Mouse (Mus musculus): ENCODE results near the gene Pxmp2. TPM values are rescaled to one million over a fixed set of nuclear protein-coding genes. Genes with fewer than 3 reads are reported as not detected.

Gene Pxmp2
- polyA plus RNA-seq, 1 experiment from 2014 or later: 16.6 TPM

GRCm38 (mm10) chr5:110230780-110231461 lies 55.1 kb downstream of the Pxmp2 start, which contains the start of gene Ankle2:
Ankle2 (plus strand) TSS chr5:110231004.
- Histone ChIP-seq H3K4me1 (replicated peaks) (peaks cover 16% of the 10 kb centered on the region), H3K27ac (ENCODE audit: poor library complexity, severe bottlenecking) (peak within 1 kb of the TSS; percentile 95), H3K27me3 (replicated peaks) (no peaks in the 10 kb centered on the region), H3K9me3 (replicated peaks) (no peaks in the 10 kb centered on the region), H3K9ac (peak within 1 kb of the TSS; percentile 97), H3K4me3 (peak within 1 kb of the TSS; percentile 99), H3K36me3 (peaks cover 21% of the 10 kb centered on the region), H3K4me2 (peak within 1 kb of the TSS; percentile 74)
- under 1% methylated on average over 67 of the region's 81 CpGs for WGBS
- ATAC-seq (ENCODE audit: insufficient number of reproducible peaks, low FRiP score): peak; percentile 94

GRCm38 (mm10) chr5:110230401-110230779 lies 55.6 kb downstream of the Pxmp2 start:
- Histone ChIP-seq H3K27me3 (replicated peaks) (no peaks in the 10 kb centered on the region), H3K4me1 (replicated peaks) (peaks cover 16% of the 10 kb centered on the region), H3K27ac (ENCODE audit: poor library complexity, severe bottlenecking) (peak overlapping the region; percentile 95), H3K9ac (peak overlapping the region; percentile 97), H3K4me2 (peak overlapping the region; percentile 74), H3K9me3 (replicated peaks) (no peaks in the 10 kb centered on the region), H3K36me3 (peaks cover 18% of the 10 kb centered on the region), H3K4me3 (peak overlapping the region; percentile 99)
- no peak for ATAC-seq (ENCODE audit: insufficient number of reproducible peaks, low FRiP score)
- 10% methylated on average over 8 of the region's 8 CpGs for WGBS

- Histone ChIP-seq H3K9ac (no peak overlapping the region), H3K27me3 (replicated peaks) (no peaks in the 10 kb centered on the region), H3K4me3 (no peak overlapping the region), H3K9me3 (replicated peaks) (no peaks in the 10 kb centered on the region), H3K36me3 (peaks cover 32% of the 10 kb centered on the region), H3K27ac (ENCODE audit: poor library complexity, severe bottlenecking) (no peak overlapping the region), H3K4me1 (replicated peaks) (peaks cover 14% of the 10 kb centered on the region), H3K4me2 (no peak overlapping the region)
- ATAC-seq (ENCODE audit: insufficient number of reproducible peaks, low FRiP score): no peak
- whole genome bisulfite sequencing: 32% methylated on average over 1 of the region's 1 CpGs
These were observed 58.6 kb downstream of the Pxmp2 start for GRCm38 (mm10) chr5:110227336-110227883.

- H3K9me3 ChIP-seq (replicated peaks): no peaks in the 10 kb centered on the region
- WGBS: 83% methylated on average over 3 of the region's 3 CpGs
- ATAC-seq (ENCODE audit: insufficient number of reproducible peaks, low FRiP score): no peak
- no peak overlapping the region for H3K4me2 ChIP-seq
- H3K36me3 ChIP-seq: peaks cover 55% of the 10 kb centered on the region
- H3K9ac ChIP-seq: no peak overlapping the region
- no peak overlapping the region for H3K27ac ChIP-seq (ENCODE audit: poor library complexity, severe bottlenecking)
- no peaks in the 10 kb centered on the region for H3K27me3 ChIP-seq (replicated peaks)
- H3K4me1 ChIP-seq (replicated peaks): peaks cover 3% of the 10 kb centered on the region
- no peak overlapping the region for H3K4me3 ChIP-seq
These were observed 60.9 kb downstream of the Pxmp2 start for GRCm38 (mm10) chr5:110225056-110225455.

Other genes with a start within 250 kb of the Pxmp2 start
- 1.9 and 3.0 TPM in 2 replicates for gene Gm17655, start 213.7 kb downstream of the Pxmp2 start, polyA plus RNA-seq (2016; fragmentation: Nextera tagmentation; extraction: Ambion mirVana)
- 0.46 and 0.55 TPM in 2 replicates for gene Gm35315, start 191.8 kb downstream of the Pxmp2 start, polyA plus RNA-seq (2016; fragmentation: Nextera tagmentation; extraction: Ambion mirVana)
- 0.63 and 0.73 TPM in 2 replicates for gene Plcxd1, start 186.2 kb downstream of the Pxmp2 start, polyA plus RNA-seq (2016; fragmentation: Nextera tagmentation; extraction: Ambion mirVana)
- gene Gtpbp6, start 178.0 kb downstream of the Pxmp2 start, polyA plus RNA-seq (2016; fragmentation: Nextera tagmentation; extraction: Ambion mirVana): 25.1 and 25.4 TPM in 2 replicates
- 2.3 and 2.6 TPM in 2 replicates for gene Zfp605, start 176.1 kb downstream of the Pxmp2 start, polyA plus RNA-seq (2016; fragmentation: Nextera tagmentation; extraction: Ambion mirVana)
- 33.0 and 34.9 TPM in 2 replicates for gene Chfr, start 150.3 kb downstream of the Pxmp2 start, polyA plus RNA-seq (2016; fragmentation: Nextera tagmentation; extraction: Ambion mirVana)
- gene Golga3, start 109.5 kb downstream of the Pxmp2 start, polyA plus RNA-seq (2016; fragmentation: Nextera tagmentation; extraction: Ambion mirVana): 22.9 and 25.7 TPM in 2 replicates
- 24.6 and 27.4 TPM in 2 replicates for gene Ankle2, start 55.2 kb downstream of the Pxmp2 start, polyA plus RNA-seq (2016; fragmentation: Nextera tagmentation; extraction: Ambion mirVana)
- gene Pgam5, start 16.3 kb downstream of the Pxmp2 start, polyA plus RNA-seq (2016; fragmentation: Nextera tagmentation; extraction: Ambion mirVana): 59.1 and 59.4 TPM in 2 replicates
- 24.7 and 26.6 TPM in 2 replicates for gene Pole, start 120 bp upstream of the Pxmp2 start, polyA plus RNA-seq (2016; fragmentation: Nextera tagmentation; extraction: Ambion mirVana)
- 0.22 TPM in 1 of 2 replicates, not detected in the other for gene P2rx2, start 57.0 kb upstream of the Pxmp2 start, polyA plus RNA-seq (2016; fragmentation: Nextera tagmentation; extraction: Ambion mirVana)
- gene Lrcol1, start 58.5 kb upstream of the Pxmp2 start, polyA plus RNA-seq (2016; fragmentation: Nextera tagmentation; extraction: Ambion mirVana): not detected in 2 replicates
- 14.4 and 14.8 TPM in 2 replicates for gene Fbrsl1, start 162.3 kb upstream of the Pxmp2 start, polyA plus RNA-seq (2016; fragmentation: Nextera tagmentation; extraction: Ambion mirVana)